Mouse (Mus musculus) midbrain, embryonic 14.5 days (tissue): Measurements from ENCODE around the gene Tas2r116. TPM values are rescaled to one million over a fixed set of nuclear protein-coding genes. Genes with fewer than 3 reads are reported as not detected.

Experiments
- ATAC-seq: fragments of 200-750 bp; cut with Nextera tagmentation; 2 replicates; pipeline ENCODE4 v1.8.0; 2017; ENCODE audit warnings: moderate number of reproducible peaks, moderate library complexity; ENCODE audit not compliant: low FRiP score, low TSS enrichment
- DNase-seq: peaks from one replicate; pipeline ENCODE4 v3.0.0-alpha.2; 2015
- H3K27ac ChIP-seq: fragments of 300-500 bp; sonication (generic); replicated peaks from 2 replicates; pipeline ENCODE4 v1.5.1; 2014; ENCODE audit warnings: mild to moderate bottlenecking, low read depth, low read length, moderate library complexity
- H3K27me3 ChIP-seq: fragments of 300-500 bp; sonication (generic); 2 replicates; pipeline ENCODE4 v1.6.1; 2014; ENCODE audit warnings: low read length, control low read depth, mixed read lengths; ENCODE audit not compliant: control insufficient read depth, insufficient read depth
- H3K36me3 ChIP-seq: fragments of 300-500 bp; sonication (generic); 2 replicates; pipeline ENCODE4 v1.6.1; 2014; ENCODE audit warnings: low read length, control low read depth; ENCODE audit not compliant: control insufficient read depth, insufficient read depth
- H3K4me1 ChIP-seq: fragments of 300-500 bp; sonication (generic); 2 replicates; pipeline ENCODE4 v1.6.1; 2014; ENCODE audit warnings: mild to moderate bottlenecking, antibody characterized with exemption, low read length, control low read depth; ENCODE audit not compliant: control insufficient read depth, insufficient read depth
- H3K4me2 ChIP-seq: fragments of 300-500 bp; sonication (generic); 2 replicates; pipeline ENCODE4 v1.6.1; 2014; ENCODE audit warnings: mild to moderate bottlenecking, low read length, moderate library complexity
- H3K4me3 ChIP-seq: fragments of 300-500 bp; sonication (generic); replicated peaks from 2 replicates; pipeline ENCODE4 v1.5.1; 2014; ENCODE audit warnings: low read depth, low read length
- H3K9ac ChIP-seq: fragments of 300-500 bp; sonication (generic); replicated peaks from 2 replicates; pipeline ENCODE4 v1.6.1; 2014; ENCODE audit warnings: mild to moderate bottlenecking, low read length, moderate library complexity
- H3K9me3 ChIP-seq: fragments of 300-500 bp; sonication (generic); 2 replicates; pipeline ENCODE4 v1.6.1; 2016; ENCODE audit warnings: low read length, control low read depth, mixed read lengths; ENCODE audit not compliant: control insufficient read depth
- WGBS: fragments of 180-500 bp; shearing (Covaris S2); extraction: QIAGEN DNeasy Blood & Tissue Kit; methylation state at CpG from one replicate; pipeline ENCODE4 v1.1.7; 2014; 5-methylcytosine and 5-hydroxymethylcytosine counted together
- polyA plus RNA-seq: library from polyadenylated mRNA; unstranded; fragments of >200 nt; fragmentation: Nextera tagmentation; extraction: Ambion mirVana; gene quantifications from 2 replicates; pipeline ENCODE4 v1.2.1, GENCODE M21; 2014

The Tas2r116 gene
- polyA plus RNA-seq, result not detected in 2 replicates

DNA sequence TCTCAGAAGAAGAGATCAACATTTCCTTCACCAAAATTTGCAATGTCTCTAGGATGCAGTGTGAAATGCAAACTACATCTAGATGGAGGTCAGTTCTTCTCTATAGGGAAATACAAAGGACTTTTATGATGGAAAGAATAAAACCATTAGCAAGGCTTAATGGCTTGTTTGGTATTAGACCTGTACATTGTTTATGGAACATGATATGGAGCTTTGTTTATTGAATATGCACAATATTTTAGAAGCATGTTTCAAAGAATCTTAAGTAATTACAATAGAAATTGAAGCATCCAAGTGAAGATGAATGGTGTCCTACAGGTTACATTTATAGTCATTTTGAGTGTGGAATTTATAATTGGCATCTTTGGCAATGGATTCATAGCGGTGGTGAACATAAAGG, at the start of gene Tas2r116:
Tas2r116 (plus strand) TSS at position 301 of the 400 bp plus-strand sequence.
- Histone ChIP-seq H3K4me2 (no peak within 1 kb of the TSS), H3K9me3 (no peaks in the 10 kb centered on the region), H3K9ac (no peak within 1 kb of the TSS), H3K27ac (no peak within 1 kb of the TSS), H3K4me1 (no peaks in the 10 kb centered on the region), H3K36me3 (no peaks in the 10 kb centered on the region), H3K27me3 (no peaks in the 10 kb centered on the region), H3K4me3 (no peak within 1 kb of the TSS)
- 94% methylated on average over 1 of the region's 1 CpGs for WGBS
- ATAC-seq (no peak), DNase-seq (no peak)

DNA sequence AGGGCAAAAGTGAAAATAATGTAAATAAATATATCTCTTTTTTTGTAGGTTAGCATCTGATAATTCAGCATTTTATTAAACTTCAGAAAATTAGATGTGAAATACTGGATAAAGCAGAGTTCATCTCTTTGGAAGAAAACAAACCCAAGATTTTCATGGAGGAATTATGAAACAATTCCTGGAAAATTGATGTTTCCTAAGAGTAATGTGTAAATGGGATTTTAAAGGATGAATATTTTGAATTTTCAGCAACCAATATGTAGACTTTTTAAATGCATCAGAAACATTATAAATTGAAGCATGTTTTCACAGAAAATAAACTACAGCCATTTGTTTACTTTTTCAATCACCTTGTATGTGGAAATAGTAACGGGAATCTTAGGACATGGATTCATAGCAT, 8.4 kb upstream of the Tas2r116 start, which contains the start of gene Tas2r123:
Tas2r123 (plus strand) TSS at position 301 of the 400 bp plus-strand sequence.
- H3K9ac ChIP-seq, result no peak within 1 kb of the TSS
- no peak within 1 kb of the TSS for H3K4me2 ChIP-seq
- ATAC-seq, result no peak
- no peak within 1 kb of the TSS for H3K4me3 ChIP-seq
- no peaks in the 10 kb centered on the region for H3K36me3 ChIP-seq
- no peaks in the 10 kb centered on the region for H3K4me1 ChIP-seq
- H3K27ac ChIP-seq, result no peak within 1 kb of the TSS
- 88% methylated on average over 1 of the region's 1 CpGs for WGBS
- no peak for DNase-seq
- H3K27me3 ChIP-seq, result no peaks in the 10 kb centered on the region
- no peaks in the 10 kb centered on the region for H3K9me3 ChIP-seq

DNA sequence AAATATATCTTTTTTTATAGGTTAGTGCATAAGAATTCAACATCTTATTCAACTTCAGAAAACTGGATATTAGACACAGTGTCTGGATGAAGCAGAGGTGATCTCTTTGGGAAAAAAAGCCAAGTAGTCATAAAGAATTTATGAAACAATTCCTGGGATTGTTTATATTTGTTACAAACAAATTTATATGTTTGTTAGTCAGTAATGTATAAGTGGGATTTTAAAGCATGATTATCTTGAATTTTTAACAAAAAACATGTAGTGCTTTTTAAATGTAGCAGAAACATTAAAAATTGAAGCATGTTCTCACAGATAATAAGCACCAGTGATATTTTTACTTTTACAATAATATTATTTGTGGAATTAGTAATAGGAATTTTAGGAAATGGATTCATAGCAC, 12.5 kb downstream of the Tas2r116 start, which contains the start of gene Tas2r110:
Tas2r110 (plus strand) TSS at position 301 of the 400 bp plus-strand sequence.
- no peak for DNase-seq
- Histone ChIP-seq H3K4me2 (no peak within 1 kb of the TSS), H3K27ac (no peak within 1 kb of the TSS), H3K36me3 (no peaks in the 10 kb centered on the region), H3K27me3 (no peaks in the 10 kb centered on the region), H3K4me1 (no peaks in the 10 kb centered on the region), H3K9ac (no peak within 1 kb of the TSS), H3K4me3 (no peak within 1 kb of the TSS), H3K9me3 (no peaks in the 10 kb centered on the region)
- ATAC-seq, result no peak

DNA sequence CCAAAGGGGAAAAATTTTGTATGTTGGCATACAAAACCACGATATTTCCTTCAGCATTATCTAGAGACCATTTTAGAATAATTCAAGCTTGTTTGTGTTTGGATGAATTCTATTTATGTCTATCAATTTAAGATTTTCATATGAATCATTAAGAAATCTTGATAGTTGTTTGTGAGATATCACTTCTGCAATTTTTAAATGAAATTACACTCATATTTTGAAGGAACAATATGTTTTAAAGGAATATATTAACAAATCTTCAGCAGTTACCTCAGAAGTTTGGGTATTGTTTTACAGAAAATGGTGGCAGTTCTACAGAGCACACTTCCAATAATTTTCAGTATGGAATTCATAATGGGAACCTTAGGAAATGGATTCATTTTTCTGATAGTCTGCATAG, 37.5 kb downstream of the Tas2r116 start, which contains the start of gene Tas2r113:
Tas2r113 (plus strand) TSS at position 301 of the 400 bp plus-strand sequence.
- no peaks in the 10 kb centered on the region for H3K36me3 ChIP-seq
- ATAC-seq (no peak), DNase-seq (no peak)
- WGBS, result 78% methylated on average over 1 of the region's 1 CpGs
- no peak within 1 kb of the TSS for H3K4me3 ChIP-seq
- H3K27me3 ChIP-seq, result no peaks in the 10 kb centered on the region
- H3K9me3 ChIP-seq, result no peaks in the 10 kb centered on the region
- no peaks in the 10 kb centered on the region for H3K4me1 ChIP-seq
- H3K4me2 ChIP-seq, result no peak within 1 kb of the TSS
- no peak within 1 kb of the TSS for H3K9ac ChIP-seq
- H3K27ac ChIP-seq, result no peak within 1 kb of the TSS

Other genes starting within 250 kb of the Tas2r116 start
- gene A630073D07Rik, start 203.9 kb upstream of the Tas2r116 start, polyA plus RNA-seq, result not detected in 2 replicates
- not detected in 2 replicates for gene Tas2r120, start 198.5 kb upstream of the Tas2r116 start, polyA plus RNA-seq
- not detected in 2 replicates for gene Tas2r121, start 154.4 kb upstream of the Tas2r116 start, polyA plus RNA-seq
- gene Tas2r122, start 143.5 kb upstream of the Tas2r116 start, polyA plus RNA-seq, result not detected in 2 replicates
- not detected in 2 replicates for gene Tas2r115, start 117.4 kb upstream of the Tas2r116 start, polyA plus RNA-seq
- gene Tas2r124, start 100.7 kb upstream of the Tas2r116 start, polyA plus RNA-seq, result not detected in 2 replicates
- not detected in 2 replicates for gene Tas2r102, start 93.3 kb upstream of the Tas2r116 start, polyA plus RNA-seq
- gene Tas2r136, start 77.3 kb upstream of the Tas2r116 start, polyA plus RNA-seq, result not detected in 2 replicates
- gene Tas2r117, start 52.6 kb upstream of the Tas2r116 start, polyA plus RNA-seq, result not detected in 2 replicates
- gene Tas2r123, start 8.3 kb upstream of the Tas2r116 start, polyA plus RNA-seq, result not detected in 2 replicates
- not detected in 2 replicates for gene Tas2r110, start 12.6 kb downstream of the Tas2r116 start, polyA plus RNA-seq
- gene Tas2r113, start 37.6 kb downstream of the Tas2r116 start, polyA plus RNA-seq, result not detected in 2 replicates
- not detected in 2 replicates for gene Tas2r125, start 54.2 kb downstream of the Tas2r116 start, polyA plus RNA-seq
- gene Tas2r129, start 95.7 kb downstream of the Tas2r116 start, polyA plus RNA-seq, result not detected in 2 replicates
- gene Tas2r131, start 102.5 kb downstream of the Tas2r116 start, polyA plus RNA-seq, result not detected in 2 replicates
- gene Tas2r109, start 125.5 kb downstream of the Tas2r116 start, polyA plus RNA-seq, result not detected in 2 replicates
- not detected in 2 replicates for gene Tas2r103, start 181.7 kb downstream of the Tas2r116 start, polyA plus RNA-seq
- not detected in 2 replicates for gene Tas2r140, start 200.4 kb downstream of the Tas2r116 start, polyA plus RNA-seq
- 111 and 117 TPM in 2 replicates for gene Smim10l1, start 249.5 kb downstream of the Tas2r116 start, polyA plus RNA-seq